Mouse (Mus musculus) liver, embryonic 15.5 days (tissue): ENCODE data around the gene Kif18b. TPM values are rescaled to one million over a fixed set of nuclear protein-coding genes. Genes with fewer than 3 reads are reported as not detected.

Experiments used
- ATAC-seq: fragments of 200-750 bp; cut with Nextera tagmentation; 2 replicates; pipeline ENCODE4 v1.8.0; 2017; ENCODE audit warnings: moderate number of reproducible peaks, mild to moderate bottlenecking, moderate library complexity; ENCODE audit not compliant: insufficient read depth
- H3K27ac ChIP-seq: fragments of 300-500 bp; sonication (generic); replicated peaks from 2 replicates; pipeline ENCODE4 v1.5.1; 2015; ENCODE audit warnings: mild to moderate bottlenecking, inconsistent platforms
- H3K27me3 ChIP-seq: fragments of 300-500 bp; sonication (generic); 2 replicates; pipeline ENCODE4 v1.6.1; 2015; ENCODE audit warnings: mild to moderate bottlenecking, inconsistent platforms
- H3K36me3 ChIP-seq: fragments of 300-500 bp; sonication (generic); replicated peaks from 2 replicates; pipeline ENCODE4 v1.6.1; 2015; ENCODE audit warnings: moderate library complexity, mild to moderate bottlenecking, inconsistent platforms
- H3K4me1 ChIP-seq: fragments of 300-500 bp; sonication (generic); replicated peaks from 2 replicates; pipeline ENCODE4 v1.6.1; 2015; ENCODE audit warnings: inconsistent platforms
- H3K4me2 ChIP-seq: fragments of 300-500 bp; sonication (generic); 2 replicates; pipeline ENCODE4 v1.6.1; 2015; ENCODE audit warnings: moderate library complexity, mild to moderate bottlenecking, inconsistent platforms
- H3K4me3 ChIP-seq: fragments of 300-500 bp; sonication (generic); replicated peaks from 2 replicates; pipeline ENCODE4 v1.5.1; 2015; ENCODE audit warnings: mild to moderate bottlenecking, inconsistent platforms
- H3K9ac ChIP-seq: fragments of 300-500 bp; sonication (generic); 2 replicates; pipeline ENCODE4 v1.6.1; 2015; ENCODE audit warnings: moderate library complexity, mild to moderate bottlenecking, inconsistent platforms
- H3K9me3 ChIP-seq: fragments of 300-500 bp; sonication (generic); replicated peaks from 2 replicates; pipeline ENCODE4 v1.6.1; 2016; ENCODE audit warnings: inconsistent platforms
- WGBS: fragments of 180-500 bp; shearing (Covaris S2); methylation state at CpG from one replicate; pipeline ENCODE4 v1.1.7; 2015; ENCODE audit warnings: mixed read lengths; ENCODE audit not compliant: insufficient replicate concordance; 5-methylcytosine and 5-hydroxymethylcytosine counted together
- polyA plus RNA-seq: library from polyadenylated mRNA; unstranded; fragments of >200 nt; fragmentation: Nextera tagmentation; extraction: Ambion mirVana; gene quantifications from 2 replicates; pipeline ENCODE4 v1.2.1, GENCODE M21; 2015

The Kif18b gene
- polyA plus RNA-seq, 1 experiment from 2014 or later: 10.3 TPM

DNA sequence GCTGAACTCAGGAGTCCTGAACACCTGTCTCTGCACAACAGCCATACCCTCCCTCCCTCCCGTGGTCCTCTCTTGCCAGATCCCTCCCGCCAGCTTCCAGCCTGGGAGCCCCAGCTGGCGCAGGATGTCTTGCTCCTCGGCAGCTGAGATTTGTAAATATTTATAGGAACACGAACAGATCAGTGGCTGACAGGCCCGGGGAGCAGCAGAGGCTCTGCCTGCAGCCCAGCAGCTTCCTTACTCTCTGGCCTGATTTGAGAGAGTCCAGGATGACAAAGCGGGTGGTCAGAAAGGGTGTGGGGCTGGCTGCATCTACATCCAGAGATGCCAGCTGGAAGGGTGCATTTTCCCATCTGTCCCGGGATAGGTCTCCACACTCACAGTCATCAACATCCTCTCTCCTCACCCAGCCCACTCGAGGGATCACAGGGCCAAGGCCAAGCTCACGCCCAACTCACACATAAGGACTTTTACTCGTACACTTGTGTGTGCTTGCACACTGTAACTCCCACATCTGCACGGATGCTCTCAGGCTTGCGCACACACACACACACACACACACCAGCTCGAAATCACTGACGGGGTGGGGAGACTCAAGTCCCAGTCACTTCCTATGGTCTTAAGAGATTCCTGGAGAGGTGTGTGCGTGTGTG lies 32.2 kb upstream of the Kif18b start:
- H3K4me3 ChIP-seq: no peak overlapping the region
- H3K27ac ChIP-seq: no peak overlapping the region
- H3K36me3 ChIP-seq: no peaks in the 10 kb centered on the region
- H3K4me2 ChIP-seq: no peak overlapping the region
- no peak overlapping the region for H3K9ac ChIP-seq
- no peak for ATAC-seq
- no peaks in the 10 kb centered on the region for H3K9me3 ChIP-seq
- 40% methylated on average over 16 of the region's 16 CpGs for WGBS
- no peaks in the 10 kb centered on the region for H3K4me1 ChIP-seq
- peaks cover 82% of the 10 kb centered on the region for H3K27me3 ChIP-seq

DNA sequence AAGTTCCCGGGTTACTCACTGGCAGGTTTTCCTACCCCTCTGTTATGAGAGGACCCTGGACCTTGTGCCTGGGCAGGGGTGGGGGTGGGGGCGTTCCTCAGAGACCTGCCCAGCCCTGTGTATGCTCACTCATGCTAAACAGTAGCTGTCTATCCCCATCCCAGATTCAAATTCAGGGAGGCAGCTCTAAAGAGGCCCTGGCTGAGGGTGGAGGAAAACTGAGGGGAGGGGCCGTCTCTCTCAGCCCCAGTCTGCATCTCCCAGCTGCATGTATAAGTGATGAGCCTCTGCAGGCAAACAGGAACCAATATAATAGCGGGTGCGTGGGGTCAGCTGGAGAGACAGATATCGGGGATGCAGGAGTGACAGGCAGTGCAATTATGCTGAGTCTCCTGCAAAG lies 28.0 kb upstream of the Kif18b start:
- H3K4me1 ChIP-seq: peaks cover 9% of the 10 kb centered on the region
- H3K27me3 ChIP-seq: peaks cover 98% of the 10 kb centered on the region
- ATAC-seq: no peak
- no peak overlapping the region for H3K4me3 ChIP-seq
- H3K9ac ChIP-seq: no peak overlapping the region
- WGBS: 21% methylated on average over 6 of the region's 6 CpGs
- H3K9me3 ChIP-seq: no peaks in the 10 kb centered on the region
- no peaks in the 10 kb centered on the region for H3K36me3 ChIP-seq
- H3K4me2 ChIP-seq: no peak overlapping the region
- no peak overlapping the region for H3K27ac ChIP-seq

DNA sequence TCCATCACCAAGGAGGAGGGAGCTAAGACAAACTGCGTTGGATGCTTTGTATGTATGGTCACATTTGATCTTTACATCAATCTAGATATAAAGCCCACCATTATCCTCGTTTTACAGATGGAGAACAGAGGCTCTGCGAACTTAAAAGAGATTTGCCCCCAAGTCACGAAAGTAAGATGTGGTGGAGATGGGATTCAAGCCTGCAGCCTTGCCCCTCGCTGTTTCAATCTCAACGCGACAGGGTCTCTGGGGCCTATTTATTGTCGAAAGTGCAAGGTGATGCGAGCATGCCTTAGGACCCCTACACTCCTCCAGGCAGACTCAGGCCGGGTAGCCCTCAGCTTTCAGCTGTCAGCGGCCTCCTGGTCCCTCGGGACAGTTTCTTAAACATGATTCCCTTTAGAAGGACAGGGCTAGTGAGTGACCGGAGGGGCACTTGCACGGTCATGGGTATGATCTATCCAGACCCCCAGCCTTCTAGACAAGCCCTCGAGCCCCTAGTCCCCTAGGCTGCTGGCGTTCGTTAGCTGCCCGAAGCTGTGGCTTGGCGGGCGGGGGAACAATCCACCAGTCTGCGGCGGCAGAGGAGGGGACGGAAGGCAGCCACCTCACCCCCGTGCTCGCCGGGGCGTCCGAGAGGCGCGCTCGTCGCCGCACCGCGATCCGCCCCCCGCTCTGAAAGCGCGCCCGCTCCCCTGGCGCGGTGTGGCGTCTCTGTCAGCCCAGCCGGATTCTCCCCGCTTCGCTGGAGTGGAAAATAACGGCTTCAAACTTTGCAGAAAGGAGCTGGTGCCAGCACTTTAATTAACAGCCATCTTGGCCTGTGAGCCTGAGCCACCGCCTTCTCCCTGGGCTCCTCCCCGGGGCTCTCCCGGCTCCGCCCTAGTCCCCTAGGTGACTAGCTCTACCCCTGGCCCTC lies 23.4 kb upstream of the Kif18b start:
- Histone ChIP-seq H3K4me2 (peak overlapping the region; percentile 64), H3K36me3 (no peaks in the 10 kb centered on the region), H3K4me3 (peak overlapping the region; percentile 48), H3K27ac (no peak overlapping the region), H3K27me3 (peaks cover 100% of the 10 kb centered on the region), H3K4me1 (peaks cover 31% of the 10 kb centered on the region), H3K9ac (no peak overlapping the region), H3K9me3 (no peaks in the 10 kb centered on the region)
- WGBS: under 1% methylated on average over 51 of the region's 51 CpGs
- no peak for ATAC-seq

DNA sequence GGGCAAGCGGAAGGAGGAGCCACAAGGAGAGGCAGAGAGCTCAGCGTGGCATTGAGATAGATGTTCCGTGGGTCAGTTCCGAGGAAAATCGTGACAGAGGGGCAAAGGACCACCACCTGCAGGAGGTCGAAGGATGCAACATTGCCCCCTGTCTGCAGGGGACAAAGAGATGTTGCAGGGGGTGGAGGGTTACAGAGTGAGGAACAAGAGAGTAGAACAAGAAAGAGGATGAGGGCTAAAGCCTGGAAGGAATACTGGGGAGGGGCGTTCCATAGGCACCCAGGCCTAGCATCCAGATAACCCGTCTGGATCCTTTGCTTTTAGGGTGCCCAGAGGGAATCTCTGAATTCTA lies 22.0 kb upstream of the Kif18b start:
- Histone ChIP-seq H3K9ac (no peak overlapping the region), H3K27ac (no peak overlapping the region), H3K4me3 (peak overlapping the region; percentile 38), H3K9me3 (no peaks in the 10 kb centered on the region), H3K27me3 (peaks cover 100% of the 10 kb centered on the region), H3K36me3 (no peaks in the 10 kb centered on the region), H3K4me1 (peaks cover 32% of the 10 kb centered on the region), H3K4me2 (peak overlapping the region; percentile 64)
- ATAC-seq: no peak
- WGBS: 5% methylated on average over 8 of the region's 8 CpGs

DNA sequence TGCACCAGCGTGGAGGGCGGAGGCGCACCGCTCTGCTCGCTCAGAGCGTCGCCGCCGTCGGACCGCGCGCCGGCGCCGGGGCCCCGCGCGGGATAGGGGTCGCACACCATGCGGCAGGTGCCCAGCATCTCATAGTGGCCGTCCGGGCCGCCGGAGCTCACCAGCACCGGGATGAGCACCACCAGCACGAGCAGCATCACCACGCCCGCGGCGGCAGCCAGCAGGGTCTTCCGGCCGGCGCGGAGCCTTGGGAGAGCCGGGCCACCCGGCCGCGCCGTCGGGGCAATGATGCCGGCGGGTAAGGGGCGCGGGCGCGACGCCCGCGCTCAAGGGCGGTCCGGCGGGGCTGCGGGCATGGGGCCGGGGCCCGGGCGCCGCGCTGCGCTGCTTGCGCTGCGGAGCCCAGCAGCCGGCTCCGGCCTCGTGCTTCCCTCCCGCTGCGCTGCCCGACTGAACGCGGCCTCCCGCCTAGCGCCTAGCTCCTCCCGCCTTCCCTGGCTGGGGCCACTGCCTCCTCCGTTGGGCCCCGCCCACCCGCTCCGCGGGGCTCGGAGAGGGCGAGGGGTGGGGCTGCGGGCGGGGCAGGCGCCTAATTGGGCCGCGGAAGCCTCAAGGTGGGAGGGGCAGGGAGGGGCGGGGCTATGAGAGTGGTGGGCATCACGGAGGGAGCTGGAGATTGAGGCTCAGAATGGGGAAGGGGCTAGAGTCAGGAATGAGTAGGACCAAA lies 21.5 kb upstream of the Kif18b start, which contains the start of gene C1ql1:
Gene C1ql1 (minus strand): TSS at position 424 of the 727 bp plus-strand sequence.
- Histone ChIP-seq H3K36me3 (no peaks in the 10 kb centered on the region), H3K9me3 (no peaks in the 10 kb centered on the region), H3K4me2 (peak within 1 kb of the TSS; percentile 64), H3K4me1 (peaks cover 36% of the 10 kb centered on the region), H3K27ac (no peak within 1 kb of the TSS), H3K4me3 (peak within 1 kb of the TSS; percentile 38), H3K27me3 (peaks cover 98% of the 10 kb centered on the region), H3K9ac (no peak within 1 kb of the TSS)
- WGBS: 2% methylated on average over 87 of the region's 87 CpGs
- ATAC-seq: peak; percentile 87

DNA sequence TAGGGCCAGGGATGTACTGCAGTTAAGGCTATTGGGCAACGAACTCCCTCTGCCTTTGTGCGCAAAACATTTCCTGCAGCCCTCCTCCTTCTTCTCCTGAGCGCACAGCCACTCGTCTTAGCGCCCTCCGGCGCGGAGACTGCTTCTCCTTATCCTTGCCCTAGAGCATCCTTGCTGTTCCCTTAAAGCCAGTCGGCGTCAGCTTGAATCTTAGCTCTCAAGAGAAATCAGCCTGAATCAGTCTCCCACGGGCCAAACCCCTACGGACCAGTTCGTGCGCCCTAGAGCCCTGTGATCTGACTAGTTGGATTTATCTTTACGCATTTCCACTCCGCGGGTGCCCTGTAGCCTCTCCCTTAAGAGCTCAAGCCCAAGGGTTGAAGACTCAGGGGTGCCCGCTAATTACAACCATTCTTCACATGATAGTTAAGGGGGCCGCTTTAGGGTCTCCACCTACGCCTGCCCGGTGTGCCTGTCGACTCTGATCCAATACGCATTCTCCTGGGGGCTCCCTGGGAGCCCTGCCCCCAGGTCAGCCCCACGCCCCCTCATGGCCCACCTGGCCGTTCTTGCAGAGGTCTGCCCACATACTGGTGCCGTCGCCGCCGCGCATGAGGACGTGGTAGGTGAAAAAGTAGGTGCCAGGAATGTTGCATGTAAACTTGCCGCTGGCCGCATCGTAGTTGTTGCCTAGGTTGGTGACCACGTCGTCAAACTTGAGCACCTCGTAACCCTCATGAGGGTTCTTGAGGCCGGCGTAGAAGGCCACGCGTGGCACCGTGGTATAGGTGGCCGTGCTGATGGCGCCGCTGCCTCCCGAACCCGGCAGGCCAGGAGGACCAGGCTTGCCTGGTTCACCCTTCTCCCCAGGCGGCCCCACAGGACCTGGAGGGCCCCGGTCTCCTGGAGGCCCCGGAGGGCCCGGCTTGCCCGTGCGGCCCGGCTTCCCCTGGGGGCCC lies 20.7 kb upstream of the Kif18b start:
- ATAC-seq: no peak
- Histone ChIP-seq H3K9me3 (no peaks in the 10 kb centered on the region), H3K9ac (no peak overlapping the region), H3K4me2 (peak overlapping the region; percentile 64; the same call in 1 of the 2 replicates), H3K27ac (no peak overlapping the region), H3K36me3 (no peaks in the 10 kb centered on the region), H3K27me3 (peaks cover 98% of the 10 kb centered on the region), H3K4me1 (peaks cover 36% of the 10 kb centered on the region), H3K4me3 (peak overlapping the region; percentile 38)
- WGBS: 4% methylated on average over 54 of the region's 54 CpGs

DNA sequence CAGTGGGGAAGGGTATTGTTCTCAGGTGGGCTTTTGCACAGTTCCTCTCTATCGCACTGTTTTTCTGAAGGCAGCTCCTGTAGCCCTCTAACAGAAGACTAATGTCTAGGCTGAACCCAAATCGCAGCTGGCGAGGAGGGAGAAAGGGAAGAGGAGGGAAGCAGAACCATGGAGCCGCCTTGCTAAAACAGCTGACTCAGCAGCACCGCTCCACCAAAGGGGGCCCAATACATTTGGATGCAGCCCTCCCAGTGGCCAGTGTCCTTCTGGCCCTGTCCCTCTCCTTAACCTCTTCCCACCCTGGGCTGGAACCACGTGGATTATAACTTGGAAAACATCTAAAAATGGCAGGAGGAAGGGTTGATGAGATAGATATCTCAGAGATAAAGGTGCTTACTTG lies 16.3 kb upstream of the Kif18b start:
- 41% methylated on average over 6 of the region's 6 CpGs for WGBS
- Histone ChIP-seq H3K4me1 (peaks cover 18% of the 10 kb centered on the region), H3K4me2 (no peak overlapping the region), H3K9me3 (no peaks in the 10 kb centered on the region), H3K4me3 (no peak overlapping the region), H3K27me3 (peaks cover 98% of the 10 kb centered on the region), H3K27ac (no peak overlapping the region), H3K9ac (no peak overlapping the region), H3K36me3 (no peaks in the 10 kb centered on the region)
- ATAC-seq: no peak

DNA sequence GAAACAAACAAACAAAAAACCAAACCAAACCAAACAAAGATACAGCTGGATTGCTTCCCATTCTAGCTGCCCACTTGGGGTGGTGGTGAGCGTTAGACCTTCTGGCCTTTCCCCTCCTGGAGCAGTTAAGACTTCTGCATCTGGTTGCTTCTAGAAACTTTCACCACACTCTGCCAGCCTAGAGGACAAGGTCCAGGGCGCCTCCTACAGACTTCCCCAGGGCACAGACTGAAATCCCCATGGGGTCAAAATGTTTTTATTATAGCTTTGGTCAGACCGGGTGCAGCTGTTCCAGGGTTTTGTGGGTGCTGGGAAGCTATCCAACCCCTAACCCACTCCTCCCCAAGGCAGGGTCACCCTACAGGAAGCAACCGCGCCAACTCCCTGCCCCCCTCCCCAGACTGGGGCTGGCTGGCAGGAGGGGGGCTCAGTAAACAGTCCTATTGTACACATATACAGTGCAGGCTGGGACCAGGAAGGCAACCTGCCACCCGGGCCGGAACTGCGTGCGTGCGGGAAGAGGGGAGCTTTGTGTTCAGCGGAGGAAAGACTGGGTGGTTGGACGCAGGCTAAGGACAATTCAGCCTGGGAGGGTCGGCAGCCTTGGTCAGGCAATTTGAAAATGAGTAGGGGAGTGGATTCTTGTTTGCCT lies 14.2 kb upstream of the Kif18b start:
- Histone ChIP-seq H3K36me3 (no peaks in the 10 kb centered on the region), H3K27me3 (peaks cover 98% of the 10 kb centered on the region), H3K4me3 (no peak overlapping the region), H3K4me1 (0 out of 2 replicates have a peak, but pooled peaks cover 9% of the 10 kb centered on the region), H3K4me2 (no peak overlapping the region), H3K27ac (no peak overlapping the region), H3K9me3 (no peaks in the 10 kb centered on the region), H3K9ac (no peak overlapping the region)
- no peak for ATAC-seq
- 24% methylated on average over 13 of the region's 13 CpGs for WGBS

DNA sequence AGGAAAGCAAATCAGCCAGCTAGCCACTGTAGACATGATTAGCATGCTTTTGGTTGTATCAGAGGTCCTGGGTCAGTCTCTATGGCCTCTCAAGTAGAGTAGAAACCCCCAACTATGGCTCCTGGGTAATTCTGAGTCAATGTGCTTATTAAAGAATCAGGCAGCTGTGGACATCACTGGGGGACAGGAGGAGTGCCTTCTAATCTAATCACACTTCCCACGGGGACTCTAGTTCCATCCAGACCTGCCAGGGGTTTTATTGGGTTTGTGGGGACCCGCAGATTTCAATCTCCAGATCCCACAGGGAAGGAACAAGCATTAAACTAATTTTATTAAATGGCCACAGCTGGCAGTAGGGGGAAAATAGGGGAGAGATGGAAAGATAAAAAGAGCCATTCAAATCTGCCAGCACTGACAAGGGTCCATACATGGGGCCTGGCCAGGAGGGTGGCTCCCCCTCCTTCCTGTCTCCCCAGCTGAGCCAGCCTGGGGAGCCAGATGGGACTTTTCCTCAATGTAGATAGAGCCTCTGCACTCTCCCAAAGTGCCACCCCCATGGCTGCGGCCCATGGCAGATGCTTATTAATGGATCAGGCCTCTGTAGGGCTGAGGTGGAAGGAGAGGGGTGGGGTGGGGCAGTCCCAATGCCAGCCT lies 12.7 kb upstream of the Kif18b start:
- 0 out of 2 replicates have a peak, but pooled peaks cover 9% of the 10 kb centered on the region for H3K4me1 ChIP-seq
- no peak for ATAC-seq
- H3K4me3 ChIP-seq: no peak overlapping the region
- no peak overlapping the region for H3K27ac ChIP-seq
- H3K36me3 ChIP-seq: no peaks in the 10 kb centered on the region
- no peaks in the 10 kb centered on the region for H3K9me3 ChIP-seq
- H3K4me2 ChIP-seq: no peak overlapping the region
- H3K9ac ChIP-seq: no peak overlapping the region
- WGBS: 47% methylated on average over 3 of the region's 3 CpGs
- H3K27me3 ChIP-seq: peaks cover 93% of the 10 kb centered on the region
